Mouse (Mus musculus) C2C12 (cell line): Measurements from ENCODE around the gene Nudt14.

ENCODE experiments used
- CTCF ChIP-seq: IDR thresholded peaks from one replicate; pipeline ENCODE4 v1.5.1; 2011; ENCODE audit not compliant: control insufficient read depth, insufficient read depth, insufficient read length
- MYOG ChIP-seq: IDR thresholded peaks from one replicate; pipeline ENCODE4 v1.6.1; 2011; ENCODE audit not compliant: control insufficient read depth, insufficient read length; ENCODE audit errors: extremely low read depth
- USF1 ChIP-seq: IDR thresholded peaks from one replicate; pipeline ENCODE4 v1.6.1; 2011; ENCODE audit warnings: low read depth, mild to moderate bottlenecking, control low read depth, moderate library complexity

- TF ChIP-seq USF1 (no peak), CTCF (no peak), MYOG (no peak)
Measured at GRCm38 (mm10) chr12:112885465-112885864, 56.5 kb downstream of the Nudt14 start.
